Mouse (Mus musculus): ENCODE measurements around the gene Tmbim7. TPM values are rescaled to one million over a fixed set of nuclear protein-coding genes. Genes with fewer than 3 reads are reported as not detected.
"Not testable (repeated sequence)": the region's sequence is repeated elsewhere in the genome, so short reads cannot be mapped to it uniquely, and the experiment has no call there.

The Tmbim7 gene
- polyA plus RNA-seq, 1 experiment from 2014 or later: not detected

DNA sequence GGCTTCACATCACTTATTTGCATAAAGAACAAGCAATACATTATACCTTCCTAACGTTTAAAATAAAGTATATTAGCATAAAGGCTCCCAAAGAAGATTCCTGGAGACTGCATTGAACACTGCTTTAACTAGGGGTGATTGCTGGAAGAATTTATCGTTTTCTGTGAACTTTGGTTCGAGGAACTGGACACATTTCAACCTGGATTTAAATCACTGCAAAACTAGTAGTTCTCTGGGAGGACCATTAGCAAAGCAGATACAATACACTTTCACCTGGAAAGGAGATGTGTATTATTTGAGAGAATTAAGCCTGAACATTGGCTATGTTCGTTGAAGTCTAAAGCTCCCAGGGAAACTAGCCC is 2.2 kb upstream of the Tmbim7 start:
- H3K36me3 ChIP-seq (ENCODE audit: control insufficient read depth, insufficient read depth, low read length): peaks cover 4% of the 10 kb centered on the region; the same call in 1 of the 2 replicates
- no peaks in the 10 kb centered on the region for H3K27me3 ChIP-seq (ENCODE audit: control insufficient read depth, insufficient read depth, low read length)
- H3K4me3 ChIP-seq (ENCODE audit: low read depth, low read length): no peak overlapping the region
- H3K4me2 ChIP-seq: no peak overlapping the region
- ATAC-seq (replicated peaks; ENCODE audit: insufficient number of reproducible peaks, low FRiP score, low TSS enrichment): no peak
- H3K4me1 ChIP-seq (ENCODE audit: control insufficient read depth, insufficient read depth, low read length): peaks cover 3% of the 10 kb centered on the region; the same call in 1 of the 2 replicates
- no peak overlapping the region for H3K27ac ChIP-seq (ENCODE audit: low read depth, low read length)
- WGBS (ENCODE audit: insufficient replicate concordance): 73% methylated on average over 4 of the region's 4 CpGs
- no peaks in the 10 kb centered on the region for H3K9me3 ChIP-seq (replicated peaks; ENCODE audit: control insufficient read depth, low read length)
- H3K9ac ChIP-seq (ENCODE audit: low read depth, low read length): no peak overlapping the region

DNA sequence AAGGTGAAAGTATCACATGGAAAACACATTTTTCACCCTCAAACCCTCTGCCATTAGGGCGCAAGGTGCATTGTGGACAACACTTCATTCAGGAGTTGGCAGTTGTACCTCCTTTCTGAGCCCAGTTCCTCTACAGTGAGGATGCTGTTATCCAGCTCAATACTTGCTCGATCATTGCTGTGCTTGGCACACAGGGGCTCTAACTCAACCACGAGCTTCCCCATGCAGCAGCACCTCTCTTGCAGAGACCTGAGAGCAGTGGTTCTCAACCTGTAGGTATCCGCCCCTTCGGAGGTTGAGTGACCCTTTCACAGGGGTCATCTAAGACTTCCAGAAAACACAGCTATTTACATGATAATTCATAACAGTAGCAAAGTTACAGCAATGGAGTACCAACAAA is 640 bp downstream of the Tmbim7 start:
- no peaks in the 10 kb centered on the region for H3K9me3 ChIP-seq (replicated peaks; ENCODE audit: control insufficient read depth, low read length)
- H3K4me2 ChIP-seq: no peak overlapping the region
- no peaks in the 10 kb centered on the region for H3K36me3 ChIP-seq (ENCODE audit: control insufficient read depth, insufficient read depth, low read length)
- H3K4me1 ChIP-seq (ENCODE audit: control insufficient read depth, insufficient read depth, low read length): no peaks in the 10 kb centered on the region
- no peak overlapping the region for H3K27ac ChIP-seq (ENCODE audit: low read depth, low read length)
- no peaks in the 10 kb centered on the region for H3K27me3 ChIP-seq (ENCODE audit: control insufficient read depth, insufficient read depth, low read length)
- no peak overlapping the region for H3K4me3 ChIP-seq (ENCODE audit: low read depth, low read length)
- WGBS (ENCODE audit: insufficient replicate concordance): 76% methylated on average over 5 of the region's 5 CpGs
- ATAC-seq (replicated peaks; ENCODE audit: insufficient number of reproducible peaks, low FRiP score, low TSS enrichment): no peak
- no peak overlapping the region for H3K9ac ChIP-seq (ENCODE audit: low read depth, low read length)

DNA sequence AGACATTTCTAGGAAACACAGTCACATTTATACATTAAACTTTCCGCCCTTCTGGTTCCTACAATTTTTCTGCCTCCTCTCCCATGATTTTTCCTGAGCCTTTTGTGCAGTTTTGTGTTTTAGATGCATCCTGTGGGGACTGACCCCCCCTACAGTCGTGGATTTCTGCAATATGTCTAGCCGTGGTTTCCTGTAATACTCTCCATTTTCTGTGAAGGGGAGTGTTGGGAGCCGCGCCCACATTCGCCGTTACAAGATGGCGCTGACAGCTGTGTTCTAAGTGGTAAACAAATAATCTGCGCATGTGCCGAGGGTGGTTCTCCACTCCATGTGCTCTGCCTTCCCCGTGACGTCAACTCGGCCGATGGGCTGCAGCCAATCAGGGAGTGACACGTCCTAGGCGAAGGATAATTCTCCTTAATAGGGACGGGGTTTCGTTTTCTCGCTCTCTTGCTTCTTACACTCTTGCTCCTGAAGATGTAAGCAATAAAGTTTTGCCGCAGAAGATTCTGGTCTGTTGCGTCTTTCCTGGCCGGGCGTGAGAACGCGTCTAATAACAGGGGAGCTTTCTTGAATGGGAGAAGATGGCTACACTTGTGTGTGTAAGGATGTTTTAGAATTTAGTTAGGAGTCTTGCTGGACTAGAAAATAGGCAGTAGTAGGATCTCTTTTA is 2.1 kb downstream of the Tmbim7 start:
- not testable (repeated sequence) for H3K36me3 ChIP-seq (ENCODE audit: control insufficient read depth, insufficient read depth, low read length); ATAC-seq (replicated peaks; ENCODE audit: insufficient number of reproducible peaks, low FRiP score, low TSS enrichment); H3K27me3 ChIP-seq (ENCODE audit: control insufficient read depth, insufficient read depth, low read length); H3K27ac ChIP-seq (ENCODE audit: low read depth, low read length); H3K4me1 ChIP-seq (ENCODE audit: control insufficient read depth, insufficient read depth, low read length); H3K9ac ChIP-seq (ENCODE audit: low read depth, low read length); H3K4me2 ChIP-seq; H3K4me3 ChIP-seq (ENCODE audit: low read depth, low read length); H3K9me3 ChIP-seq (replicated peaks; ENCODE audit: control insufficient read depth, low read length)
- 93% methylated on average over 15 of the region's 25 CpGs for WGBS (ENCODE audit: insufficient replicate concordance)

DNA sequence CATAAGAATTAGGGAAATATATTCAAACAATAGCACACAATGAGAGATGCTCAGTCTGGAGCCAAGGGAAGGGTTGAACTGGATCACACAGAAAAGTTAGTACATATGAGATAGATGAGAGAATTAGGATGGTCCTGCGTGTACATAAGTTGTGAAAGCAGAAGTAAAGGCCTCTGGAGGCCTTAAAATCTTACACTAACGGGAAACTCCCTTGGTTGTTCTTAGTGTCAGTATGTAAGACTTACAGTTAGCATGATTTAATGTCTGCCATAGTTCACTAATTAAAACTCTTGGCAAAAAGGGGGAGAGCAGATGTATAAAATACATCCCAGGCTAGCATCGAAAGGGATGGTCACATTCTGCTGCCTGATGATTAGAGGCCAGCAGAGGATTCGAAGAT is 2.8 kb downstream of the Tmbim7 start:
- Histone ChIP-seq H3K27ac (ENCODE audit: low read depth, low read length) (no peak overlapping the region), H3K36me3 (ENCODE audit: control insufficient read depth, insufficient read depth, low read length) (no peaks in the 10 kb centered on the region), H3K27me3 (ENCODE audit: control insufficient read depth, insufficient read depth, low read length) (no peaks in the 10 kb centered on the region), H3K9me3 (replicated peaks; ENCODE audit: control insufficient read depth, low read length) (no peaks in the 10 kb centered on the region), H3K4me2 (no peak overlapping the region), H3K9ac (ENCODE audit: low read depth, low read length) (no peak overlapping the region), H3K4me1 (ENCODE audit: control insufficient read depth, insufficient read depth, low read length) (no peaks in the 10 kb centered on the region), H3K4me3 (ENCODE audit: low read depth, low read length) (no peak overlapping the region)
- ATAC-seq (replicated peaks; ENCODE audit: insufficient number of reproducible peaks, low FRiP score, low TSS enrichment): no peak
- WGBS (ENCODE audit: insufficient replicate concordance): 82% methylated on average over 4 of the region's 4 CpGs

DNA sequence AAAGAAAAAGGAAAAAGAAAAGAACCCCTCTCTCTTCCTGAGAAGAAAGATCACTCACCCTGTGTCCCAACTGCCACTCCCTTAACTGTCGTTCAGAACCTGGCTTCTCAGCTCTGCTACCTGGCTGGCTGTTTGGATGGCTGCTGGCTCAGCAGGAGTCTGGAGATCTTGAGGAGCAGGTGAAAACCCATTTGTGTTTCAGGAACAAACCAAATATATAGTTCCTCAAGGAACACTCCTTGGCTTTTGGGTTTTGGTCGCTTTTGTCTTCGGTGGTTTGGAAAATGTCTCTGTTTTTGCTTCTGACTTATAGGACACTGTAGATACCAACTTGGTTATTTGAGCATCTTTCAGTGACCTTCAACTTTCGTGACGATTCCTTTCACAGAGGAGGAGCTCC is 6.1 kb downstream of the Tmbim7 start, which contains the start of gene Gatad1:
TSS of gene Gatad1 (minus strand) at position 101 of the 400 bp plus-strand sequence.
- ATAC-seq (replicated peaks; ENCODE audit: insufficient number of reproducible peaks, low FRiP score, low TSS enrichment): no peak
- Histone ChIP-seq H3K9ac (ENCODE audit: low read depth, low read length) (no peak within 1 kb of the TSS), H3K27me3 (ENCODE audit: control insufficient read depth, insufficient read depth, low read length) (no peaks in the 10 kb centered on the region), H3K4me3 (ENCODE audit: low read depth, low read length) (no peak within 1 kb of the TSS), H3K27ac (ENCODE audit: low read depth, low read length) (no peak within 1 kb of the TSS), H3K4me2 (no peak within 1 kb of the TSS), H3K4me1 (ENCODE audit: control insufficient read depth, insufficient read depth, low read length) (no peaks in the 10 kb centered on the region), H3K9me3 (replicated peaks; ENCODE audit: control insufficient read depth, low read length) (no peaks in the 10 kb centered on the region), H3K36me3 (ENCODE audit: control insufficient read depth, insufficient read depth, low read length) (no peaks in the 10 kb centered on the region)
- WGBS (ENCODE audit: insufficient replicate concordance): 64% methylated on average over 5 of the region's 5 CpGs

DNA sequence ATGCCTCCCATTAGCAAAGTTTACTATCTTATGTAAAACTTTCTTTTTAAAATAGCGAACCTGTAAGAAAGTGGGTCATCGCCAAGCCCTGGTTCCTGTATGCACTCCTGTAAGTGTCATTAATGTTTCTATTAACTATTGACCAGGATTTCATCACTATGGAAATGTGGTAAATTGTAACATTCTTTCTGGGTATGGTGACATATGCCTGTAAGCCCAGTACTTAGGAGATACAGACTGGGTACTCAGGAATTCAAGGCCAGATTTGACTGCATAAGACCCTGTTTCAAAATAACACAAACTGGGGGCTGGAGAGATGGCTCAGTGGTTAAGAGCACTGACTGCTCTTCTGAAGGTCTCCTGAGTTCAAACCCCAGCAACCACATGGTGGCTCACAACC is 14.2 kb downstream of the Tmbim7 start:
- Histone ChIP-seq H3K4me2 (no peak overlapping the region), H3K4me3 (ENCODE audit: low read depth, low read length) (no peak overlapping the region), H3K27me3 (ENCODE audit: control insufficient read depth, insufficient read depth, low read length) (no peaks in the 10 kb centered on the region), H3K27ac (ENCODE audit: low read depth, low read length) (no peak overlapping the region), H3K36me3 (ENCODE audit: control insufficient read depth, insufficient read depth, low read length) (no peaks in the 10 kb centered on the region), H3K4me1 (ENCODE audit: control insufficient read depth, insufficient read depth, low read length) (no peaks in the 10 kb centered on the region), H3K9me3 (replicated peaks; ENCODE audit: control insufficient read depth, low read length) (no peaks in the 10 kb centered on the region), H3K9ac (ENCODE audit: low read depth, low read length) (no peak overlapping the region)
- no peak for ATAC-seq (replicated peaks; ENCODE audit: insufficient number of reproducible peaks, low FRiP score, low TSS enrichment)
- WGBS (ENCODE audit: insufficient replicate concordance): 84% methylated on average over 2 of the region's 2 CpGs

DNA sequence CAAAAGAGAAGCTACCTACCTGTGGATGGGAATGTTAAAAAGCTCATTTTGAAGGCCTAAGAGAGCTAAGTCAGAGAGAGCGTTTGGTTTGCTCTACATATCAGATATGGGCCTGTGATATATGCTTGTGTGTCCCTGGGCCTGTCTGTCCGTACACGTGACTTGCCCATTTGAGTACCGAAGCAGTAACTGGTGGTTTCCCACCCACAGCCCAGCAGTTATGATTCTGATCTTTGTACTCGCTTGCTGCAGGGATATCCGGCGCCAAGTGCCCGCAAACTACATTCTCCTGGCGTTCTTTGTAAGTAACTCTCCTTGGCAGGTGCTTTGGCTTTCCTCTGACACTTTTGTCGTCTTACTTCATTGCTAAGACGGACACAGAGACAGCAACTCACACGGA is 15.6 kb downstream of the Tmbim7 start:
- Histone ChIP-seq H3K36me3 (ENCODE audit: control insufficient read depth, insufficient read depth, low read length) (no peaks in the 10 kb centered on the region), H3K4me3 (ENCODE audit: low read depth, low read length) (no peak overlapping the region), H3K27ac (ENCODE audit: low read depth, low read length) (no peak overlapping the region), H3K4me1 (ENCODE audit: control insufficient read depth, insufficient read depth, low read length) (no peaks in the 10 kb centered on the region), H3K4me2 (no peak overlapping the region), H3K27me3 (ENCODE audit: control insufficient read depth, insufficient read depth, low read length) (no peaks in the 10 kb centered on the region), H3K9ac (ENCODE audit: low read depth, low read length) (no peak overlapping the region), H3K9me3 (replicated peaks; ENCODE audit: control insufficient read depth, low read length) (no peaks in the 10 kb centered on the region)
- 81% methylated on average over 12 of the region's 12 CpGs for WGBS (ENCODE audit: insufficient replicate concordance)
- ATAC-seq (replicated peaks; ENCODE audit: insufficient number of reproducible peaks, low FRiP score, low TSS enrichment): no peak

DNA sequence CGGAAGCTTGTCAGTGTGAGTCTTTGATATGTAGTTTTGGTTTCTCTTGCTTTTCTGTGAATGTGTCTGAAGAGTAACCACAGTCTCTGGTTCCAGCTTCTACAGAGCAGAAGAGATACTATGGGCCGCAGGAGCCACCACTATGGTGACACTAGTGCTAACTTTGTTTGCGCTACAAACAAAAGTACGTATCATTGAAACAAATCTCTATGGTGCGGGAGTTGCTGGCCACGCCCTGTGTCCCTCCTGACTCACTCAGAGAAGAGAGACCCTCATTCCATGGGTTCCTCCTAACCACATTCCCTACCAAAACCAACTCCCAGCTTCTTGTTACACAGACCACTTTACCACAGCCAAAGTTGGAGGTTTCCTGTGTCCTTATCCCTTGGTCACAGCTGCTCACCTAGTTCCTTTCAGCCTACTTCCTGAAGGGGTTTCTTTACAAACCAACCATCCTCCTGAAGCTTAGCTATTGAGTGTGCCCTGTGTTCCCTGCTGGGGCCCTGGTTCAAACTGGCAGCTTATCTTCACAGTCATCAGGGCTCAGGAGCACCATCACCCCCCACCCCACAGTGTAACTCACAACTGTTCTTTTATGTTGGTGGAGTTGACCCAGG is 19.1 kb downstream of the Tmbim7 start:
- H3K9ac ChIP-seq (ENCODE audit: low read depth, low read length): no peak overlapping the region
- H3K27ac ChIP-seq (ENCODE audit: low read depth, low read length): no peak overlapping the region
- ATAC-seq (replicated peaks; ENCODE audit: insufficient number of reproducible peaks, low FRiP score, low TSS enrichment): no peak
- no peak overlapping the region for H3K4me2 ChIP-seq
- WGBS (ENCODE audit: insufficient replicate concordance): 72% methylated on average over 6 of the region's 6 CpGs
- H3K4me1 ChIP-seq (ENCODE audit: control insufficient read depth, insufficient read depth, low read length): no peaks in the 10 kb centered on the region
- H3K4me3 ChIP-seq (ENCODE audit: low read depth, low read length): no peak overlapping the region
- H3K27me3 ChIP-seq (ENCODE audit: control insufficient read depth, insufficient read depth, low read length): no peaks in the 10 kb centered on the region
- no peaks in the 10 kb centered on the region for H3K9me3 ChIP-seq (replicated peaks; ENCODE audit: control insufficient read depth, low read length)
- H3K36me3 ChIP-seq (ENCODE audit: control insufficient read depth, insufficient read depth, low read length): no peaks in the 10 kb centered on the region

DNA sequence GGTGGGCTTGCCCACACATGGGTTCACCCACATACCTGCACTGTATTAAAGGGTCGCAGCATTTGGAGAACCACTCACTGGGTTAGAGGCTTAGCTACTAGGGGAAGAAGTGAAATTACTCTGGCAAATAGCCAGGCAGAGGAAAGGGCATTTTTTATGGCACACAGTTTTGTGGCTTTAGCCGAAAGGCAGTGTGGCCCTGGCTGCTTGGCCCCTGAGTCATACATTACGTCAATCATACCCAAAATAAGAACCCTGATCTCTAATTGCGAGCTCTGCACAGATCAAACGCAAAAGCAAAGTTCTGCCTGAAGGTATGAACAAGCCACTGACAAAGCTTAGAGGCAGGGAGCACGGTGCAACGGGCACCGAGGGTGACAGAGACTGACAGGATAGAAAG is 37.3 kb downstream of the Tmbim7 start:
- Histone ChIP-seq H3K27me3 (ENCODE audit: control insufficient read depth, insufficient read depth, low read length) (no peaks in the 10 kb centered on the region), H3K4me1 (ENCODE audit: control insufficient read depth, insufficient read depth, low read length) (no peaks in the 10 kb centered on the region), H3K9ac (ENCODE audit: low read depth, low read length) (no peak overlapping the region), H3K9me3 (replicated peaks; ENCODE audit: control insufficient read depth, low read length) (no peaks in the 10 kb centered on the region), H3K36me3 (ENCODE audit: control insufficient read depth, insufficient read depth, low read length) (peaks cover 17% of the 10 kb centered on the region), H3K4me3 (ENCODE audit: low read depth, low read length) (no peak overlapping the region), H3K27ac (ENCODE audit: low read depth, low read length) (no peak overlapping the region), H3K4me2 (no peak overlapping the region)
- ATAC-seq (replicated peaks; ENCODE audit: insufficient number of reproducible peaks, low FRiP score, low TSS enrichment): no peak
- 89% methylated on average over 8 of the region's 8 CpGs for WGBS (ENCODE audit: insufficient replicate concordance)
